Mouse (Mus musculus) embryo, embryonic 10.5 days (tissue): ENCODE measurements around the gene Enpp3.

ENCODE experiments used
- DNase-seq: peaks from one replicate; pipeline ENCODE4 v3.0.0-alpha.2; 2015; ENCODE audit warnings: low spot score

The Enpp3 gene

GRCm38 (mm10) chr10:24763257-24763656 lies 79.4 kb downstream of the Enpp3 start:
- DNase-seq: no peak

DNA sequence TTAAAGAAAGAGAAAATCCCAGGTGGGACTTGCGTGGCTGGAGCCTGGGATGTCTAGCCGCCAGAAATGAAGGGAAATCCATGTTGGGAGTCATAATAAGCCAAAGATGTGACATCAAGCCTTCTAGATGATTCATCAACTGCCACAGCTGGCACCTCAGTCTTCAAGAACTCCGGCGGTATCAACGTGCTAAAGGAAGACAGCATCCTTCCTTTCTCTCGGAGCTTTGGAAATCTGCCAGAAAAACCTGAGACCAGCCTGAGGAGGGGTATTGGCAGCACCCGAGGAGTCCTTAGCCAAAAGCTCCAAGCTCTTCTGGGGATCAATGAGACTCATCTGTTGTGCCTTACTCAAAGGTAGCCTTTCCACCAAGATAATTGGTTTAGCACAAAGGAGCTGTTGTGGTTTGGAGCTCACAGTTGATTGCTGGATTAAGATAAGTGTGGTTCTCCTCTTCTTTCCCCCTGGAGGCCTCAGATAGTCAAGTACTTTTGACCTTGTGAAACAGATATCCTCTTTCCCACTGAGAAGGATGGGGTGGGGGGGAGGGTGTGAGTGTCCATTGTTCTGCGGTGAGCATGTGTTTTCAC lies 84.2 kb downstream of the Enpp3 start:
- DNase-seq: no peak

GRCm38 (mm10) chr10:24754874-24755540 lies 87.6 kb downstream of the Enpp3 start:
- peak; percentile 23 for DNase-seq

DNA sequence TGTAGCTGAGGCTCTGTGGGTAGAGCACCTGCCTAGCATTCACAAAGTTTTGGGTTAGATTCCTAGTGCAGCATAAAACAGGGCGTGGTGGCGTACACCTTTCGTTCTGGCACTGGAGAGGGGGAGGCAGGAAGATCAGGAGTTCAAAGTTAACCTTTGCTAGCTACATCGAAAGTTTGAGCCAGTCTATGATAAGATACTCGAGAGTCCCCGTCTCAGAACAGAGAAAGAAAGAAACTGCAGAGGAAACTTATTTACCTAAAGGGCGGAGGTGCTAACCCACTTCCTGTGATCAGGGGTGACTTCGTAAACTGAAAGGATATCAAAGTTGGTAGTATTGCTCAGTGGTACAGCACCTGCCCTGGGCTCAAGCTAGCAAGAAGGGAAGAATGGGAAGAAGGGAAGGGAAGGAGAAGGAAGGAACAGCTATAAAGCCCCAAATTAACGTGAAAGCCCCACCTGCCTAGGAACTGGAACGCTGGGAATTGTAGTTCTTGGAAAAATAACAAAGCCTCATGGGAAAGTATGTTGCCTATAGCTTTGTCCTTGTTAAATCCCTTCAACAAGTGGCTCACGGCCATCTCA lies 88.3 kb downstream of the Enpp3 start:
- peak; percentile 53 for DNase-seq

DNA sequence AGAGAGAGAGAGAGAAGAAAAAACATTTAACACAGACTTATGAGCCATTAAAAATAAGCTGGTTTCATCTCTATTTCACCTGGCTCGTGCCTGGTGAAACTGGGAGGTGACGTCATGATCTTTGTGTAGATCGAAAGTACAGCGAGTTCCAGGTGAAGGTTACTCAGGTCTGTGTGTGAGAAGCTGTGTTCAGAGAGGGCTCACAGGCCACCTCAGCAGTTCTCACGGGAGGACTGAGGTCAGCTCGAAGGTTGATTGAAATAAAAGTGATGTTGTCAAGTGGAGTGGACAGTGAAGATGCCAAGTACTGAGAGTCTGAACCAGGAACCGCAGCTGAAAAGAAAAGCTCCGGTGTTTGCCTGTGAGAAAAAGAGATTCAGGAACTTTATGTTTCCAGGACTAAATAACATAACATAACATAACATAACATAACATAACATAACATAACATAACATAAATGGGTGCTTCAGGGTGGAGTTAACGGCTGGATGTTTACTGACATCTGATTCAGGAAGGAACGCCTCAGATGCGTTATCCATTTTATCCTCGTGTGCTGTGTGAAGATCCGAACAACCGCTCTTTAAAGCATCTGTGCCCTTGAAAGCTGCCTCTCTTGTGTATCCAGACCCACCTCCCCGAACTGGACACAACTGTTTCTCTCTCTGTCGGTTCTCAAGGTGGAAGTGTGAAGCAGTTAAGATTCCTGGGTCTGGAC lies 88.9 kb downstream of the Enpp3 start:
- DNase-seq: no peak

- no peak for DNase-seq
Measured at GRCm38 (mm10) chr10:24742950-24743487, 99.6 kb downstream of the Enpp3 start.

DNA sequence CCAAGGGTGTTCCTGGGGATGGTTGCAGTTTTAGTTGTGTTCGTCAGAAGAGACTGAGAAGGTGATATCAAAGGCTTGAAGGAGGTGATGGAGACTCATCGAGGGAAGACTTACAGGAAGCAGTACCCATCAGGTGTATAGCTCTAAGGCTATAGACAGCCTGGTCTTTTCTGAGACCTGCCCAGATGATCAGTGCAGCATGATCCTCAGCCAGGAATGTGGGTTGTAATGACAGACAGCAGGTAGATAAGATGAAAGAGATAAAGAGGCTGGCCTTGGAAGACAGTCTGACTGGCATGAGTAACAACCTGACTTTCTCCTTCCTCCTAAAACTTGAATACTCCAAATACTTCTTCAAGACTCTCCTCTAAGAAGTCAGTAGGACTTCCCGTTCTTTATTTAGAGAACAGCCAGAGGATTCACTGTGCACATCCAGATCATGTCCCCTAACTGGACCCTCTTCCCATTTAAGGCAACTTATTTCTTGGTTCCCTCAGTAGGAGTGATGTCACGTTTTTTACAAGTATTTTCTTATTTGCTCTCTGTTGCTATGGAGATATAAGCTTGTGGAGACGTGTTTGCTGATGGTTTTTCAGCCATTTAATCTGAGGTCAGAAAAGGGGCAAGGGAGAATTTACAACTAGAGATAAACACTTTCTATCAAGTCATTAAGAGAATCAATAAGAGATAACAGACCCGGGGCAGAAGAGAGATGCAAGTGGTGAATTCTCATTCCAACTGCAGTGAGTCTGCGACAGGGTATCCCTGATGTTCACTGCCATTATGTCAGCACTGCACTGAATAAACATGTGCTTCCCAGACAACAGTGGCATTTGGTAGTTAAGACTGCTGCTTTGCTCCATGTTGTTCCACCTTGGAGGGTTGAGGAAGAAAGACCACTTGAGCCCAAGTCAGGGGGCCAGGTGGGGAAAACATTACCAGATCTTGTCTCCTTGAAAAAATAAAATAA lies 101.1 kb downstream of the Enpp3 start:
- no peak for DNase-seq

DNA sequence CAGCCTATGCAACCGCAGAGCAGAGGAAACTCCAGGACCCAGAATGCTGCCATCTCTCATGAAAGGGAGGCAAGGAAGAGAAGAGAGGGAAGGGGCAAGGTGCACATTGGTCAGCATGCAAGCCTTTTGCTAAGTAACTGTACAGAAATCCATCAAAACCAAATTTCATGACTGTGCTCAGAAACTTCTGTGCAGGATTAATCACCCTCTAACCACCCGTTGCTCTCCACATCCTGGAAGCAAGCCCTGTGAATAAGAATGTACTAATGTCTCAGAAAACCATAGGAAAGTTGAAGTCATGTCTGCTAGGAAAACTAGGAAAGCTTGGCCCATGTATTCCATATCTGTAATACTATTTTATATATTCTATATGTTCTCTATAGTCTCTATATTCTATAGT lies 103.5 kb downstream of the Enpp3 start:
- DNase-seq: no peak

DNA sequence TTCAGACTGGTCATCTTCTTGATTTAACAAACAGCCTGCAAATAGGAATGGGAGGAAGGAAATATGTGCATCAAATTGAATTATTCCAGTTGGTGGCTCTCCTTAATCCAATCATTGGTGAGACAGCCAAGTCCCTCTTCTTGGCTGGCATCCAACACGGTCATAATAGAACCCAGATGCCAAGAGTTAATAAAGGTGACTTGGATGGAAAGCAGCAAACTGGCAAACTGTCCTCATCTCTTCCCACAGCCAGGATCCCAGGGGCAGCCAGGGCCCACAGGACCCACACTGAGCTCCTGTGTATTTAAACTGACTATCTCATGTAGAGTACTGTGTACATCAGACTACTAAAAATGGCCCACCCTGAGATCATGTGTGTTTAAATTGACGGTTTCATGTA lies 104.2 kb downstream of the Enpp3 start:
- no peak for DNase-seq

GRCm38 (mm10) chr10:24735027-24735777 lies 107.4 kb downstream of the Enpp3 start:
- DNase-seq: no peak

DNA sequence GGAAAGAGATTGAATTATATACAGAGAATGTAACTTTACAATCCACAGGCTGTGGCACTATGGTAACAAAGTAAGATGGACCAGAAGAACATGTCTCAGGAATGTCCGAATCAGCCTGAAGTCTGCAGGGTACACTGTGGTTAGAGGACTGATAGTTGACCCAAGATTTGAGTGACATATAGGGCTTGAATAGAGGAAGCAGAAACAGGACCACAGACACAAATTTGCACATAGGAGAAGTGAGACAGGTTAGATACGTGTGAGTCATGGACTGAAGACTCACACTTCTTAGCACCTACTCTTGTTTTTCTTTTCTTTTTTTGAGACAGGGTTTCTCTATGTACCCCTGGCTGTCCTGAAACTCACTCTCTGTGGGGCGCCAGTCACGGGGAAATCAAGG lies 115.1 kb downstream of the Enpp3 start:
- no peak for DNase-seq

DNA sequence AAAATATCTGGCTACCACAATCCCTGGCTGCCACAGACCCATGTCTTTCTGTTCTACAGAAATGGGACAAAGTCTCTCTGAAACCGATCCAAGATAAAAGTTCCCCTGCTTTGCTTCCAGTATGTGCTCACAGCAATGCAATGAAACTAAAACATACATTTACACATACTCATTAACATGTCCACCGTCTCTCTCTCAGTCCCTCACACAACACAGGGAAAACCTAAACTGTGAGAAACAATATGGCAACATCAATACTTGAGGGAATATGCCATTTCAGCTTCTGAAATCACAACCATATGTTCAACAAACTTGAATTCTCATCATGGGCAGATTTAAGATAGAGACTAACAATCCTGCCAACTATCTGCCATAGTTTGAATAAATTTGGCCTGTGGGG lies 117.4 kb downstream of the Enpp3 start:
- no peak for DNase-seq
